Mouse (Mus musculus) liver, adult 2 months (tissue): Measurements from ENCODE around the gene Psmc6. TPM values are rescaled to one million over a fixed set of nuclear protein-coding genes. Genes with fewer than 3 reads are reported as not detected.

Experiments used
- DNase-seq: peaks from one replicate; pipeline ENCODE4 v3.0.0-alpha.2; 2011; ENCODE audit warnings: low read depth, low spot score; ENCODE audit errors: extremely low read depth
- H3K27ac ChIP-seq: fragments of 200-500 bp; replicated peaks from 2 replicates; pipeline ENCODE4 v1.5.1; 2012; ENCODE audit warnings: low read depth, mild to moderate bottlenecking, control low read depth, inconsistent platforms, low read length; ENCODE audit not compliant: insufficient read depth
- H3K27me3 ChIP-seq: fragments of 200-500 bp; 2 replicates; pipeline ENCODE4 v1.6.1; 2012; ENCODE audit warnings: mild to moderate bottlenecking, moderate library complexity, low read length, inconsistent platforms; ENCODE audit not compliant: control insufficient read depth, insufficient read depth
- H3K36me3 ChIP-seq: fragments of 200-500 bp; 2 replicates; pipeline ENCODE4 v1.6.1; 2012; ENCODE audit warnings: low read length, inconsistent platforms; ENCODE audit not compliant: control insufficient read depth, insufficient read depth
- H3K4me1 ChIP-seq: fragments of 200-500 bp; 2 replicates; pipeline ENCODE4 v1.6.1; 2011; ENCODE audit warnings: low read length; ENCODE audit not compliant: control insufficient read depth, insufficient read depth
- H3K4me3 ChIP-seq: fragments of 200-500 bp; 2 replicates; pipeline ENCODE4 v1.5.1; 2011; ENCODE audit warnings: low read depth, mild to moderate bottlenecking, control low read depth, low read length, moderate library complexity; ENCODE audit not compliant: insufficient read depth
- H3K79me2 ChIP-seq: fragments of 200-500 bp; 2 replicates; pipeline ENCODE4 v1.6.1; 2012; ENCODE audit warnings: inconsistent platforms, mild to moderate bottlenecking, low read length, moderate library complexity; ENCODE audit not compliant: control insufficient read depth, insufficient read depth
- H3K9ac ChIP-seq: fragments of 200-500 bp; 2 replicates; pipeline ENCODE4 v1.6.1; 2012; ENCODE audit warnings: low read depth, mild to moderate bottlenecking, control low read depth, inconsistent platforms, low read length
- CTCF ChIP-seq: fragments of 200-500 bp; IDR thresholded peaks from 2 replicates; pipeline ENCODE4 v1.5.1; 2011; ENCODE audit warnings: low read depth, low read length, control low read depth
- POLR2A ChIP-seq: fragments of 200-500 bp; IDR thresholded peaks from 2 replicates; pipeline ENCODE4 v1.6.1; 2011; ENCODE audit warnings: low read length, control low read depth; ENCODE audit not compliant: insufficient read depth; ENCODE audit errors: extremely low read depth
- WGBS: fragments of 180-500 bp; shearing (Covaris S2); methylation state at CpG from one replicate; pipeline ENCODE4 v1.1.7; 2018; 5-methylcytosine and 5-hydroxymethylcytosine counted together
- polyA plus RNA-seq: library from polyadenylated mRNA; depleted of rRNA; stranded (reverse); fragments of >200 nt; gene quantifications from 2 replicates; pipeline ENCODE4 v1.2.3, GENCODE M21; 2012
- total RNA-seq: library from RNA; depleted of rRNA; stranded (reverse); fragments of >200 nt; gene quantifications from 2 replicates; pipeline ENCODE4 v1.2.3, GENCODE M21; 2014

Gene Psmc6
- total and polyA plus RNA-seq, 2 experiments = 21.5 to 108 TPM

DNA sequence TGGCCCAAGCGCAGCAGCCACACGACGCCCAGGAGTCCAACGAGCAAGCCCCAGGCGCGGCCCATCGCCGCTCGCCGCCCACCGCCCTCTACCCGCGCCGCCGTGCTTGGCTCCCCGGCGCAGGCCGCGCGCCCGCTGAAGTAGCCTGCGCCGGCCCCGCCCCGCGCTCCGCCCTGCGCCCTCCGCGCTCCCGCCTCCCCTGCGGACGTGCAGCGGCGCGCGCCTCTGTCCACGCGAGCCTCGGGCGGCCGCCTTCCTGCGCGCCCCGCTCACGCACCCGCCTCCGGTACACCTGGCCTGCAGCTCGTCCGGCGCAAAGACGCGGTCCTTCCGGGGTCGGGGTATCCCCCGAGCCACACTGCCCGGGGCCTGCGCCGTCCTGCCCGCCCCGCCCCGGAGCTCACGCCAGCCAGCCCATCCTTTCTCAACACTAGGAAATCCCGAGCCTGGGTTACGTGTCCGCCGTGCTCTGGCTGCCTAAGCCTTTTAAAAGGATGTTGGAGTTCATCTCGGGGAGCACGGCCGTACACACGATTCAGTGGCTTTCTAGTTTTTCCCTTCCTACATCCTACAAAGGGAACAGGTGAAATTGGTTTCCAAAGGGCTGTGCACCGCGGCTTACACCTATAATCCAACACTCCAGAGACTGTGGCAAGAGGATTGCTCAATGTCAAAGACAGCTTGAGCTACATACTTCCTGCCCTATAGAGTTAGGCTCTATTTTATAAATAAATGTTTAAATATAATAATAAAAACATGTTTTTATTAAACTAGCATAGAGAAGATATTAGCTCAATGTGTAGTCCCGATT is 11.0 kb upstream of the Psmc6 start, which contains the start of gene Ero1l:
Gene Ero1l (minus strand): TSS at position 346 of the 811 bp plus-strand sequence.
- WGBS = 1% methylated on average over 73 of the region's 74 CpGs
- peaks cover 11% of the 10 kb centered on the region for H3K4me1 ChIP-seq
- no peaks in the 10 kb centered on the region for H3K27me3 ChIP-seq
- peak; percentile 68 for DNase-seq
- no peaks in the 10 kb centered on the region for H3K36me3 ChIP-seq
- peaks cover 23% of the 10 kb centered on the region for H3K79me2 ChIP-seq
- H3K27ac ChIP-seq = peak within 1 kb of the TSS; percentile 93
- TF ChIP-seq CTCF (no peak), POLR2A (peak; percentile 91)
- H3K4me3 ChIP-seq = peak within 1 kb of the TSS; percentile 87
- peak within 1 kb of the TSS; percentile 97 for H3K9ac ChIP-seq

GRCm38 (mm10) chr14:45319237-45319610 is 10.4 kb upstream of the Psmc6 start:
- H3K36me3 ChIP-seq = no peaks in the 10 kb centered on the region
- no peak for TF ChIP-seq POLR2A
- no peak for TF ChIP-seq CTCF
- no peak overlapping the region for H3K4me3 ChIP-seq
- H3K27me3 ChIP-seq = no peaks in the 10 kb centered on the region
- WGBS = 57% methylated on average over 3 of the region's 3 CpGs
- no peak for DNase-seq
- H3K9ac ChIP-seq = no peak overlapping the region
- H3K4me1 ChIP-seq = peaks cover 11% of the 10 kb centered on the region
- peaks cover 20% of the 10 kb centered on the region for H3K79me2 ChIP-seq
- no peak overlapping the region for H3K27ac ChIP-seq

GRCm38 (mm10) chr14:45320111-45320510 is 9.5 kb upstream of the Psmc6 start:
- H3K36me3 ChIP-seq = no peaks in the 10 kb centered on the region
- WGBS = 91% methylated on average over 4 of the region's 4 CpGs
- peaks cover 11% of the 10 kb centered on the region for H3K4me1 ChIP-seq
- H3K4me3 ChIP-seq = no peak overlapping the region
- H3K9ac ChIP-seq = no peak overlapping the region
- TF ChIP-seq CTCF (no peak), POLR2A (no peak)
- no peaks in the 10 kb centered on the region for H3K27me3 ChIP-seq
- DNase-seq = no peak
- H3K27ac ChIP-seq = no peak overlapping the region
- H3K79me2 ChIP-seq = peaks cover 20% of the 10 kb centered on the region

- Histone ChIP-seq H3K4me3 (no peak overlapping the region), H3K4me1 (peaks cover 11% of the 10 kb centered on the region), H3K79me2 (peaks cover 11% of the 10 kb centered on the region), H3K27me3 (no peaks in the 10 kb centered on the region), H3K27ac (no peak overlapping the region), H3K36me3 (no peaks in the 10 kb centered on the region), H3K9ac (no peak overlapping the region)
- 90% methylated on average over 3 of the region's 3 CpGs for WGBS
- no peak for DNase-seq
- TF ChIP-seq POLR2A (no peak), CTCF (no peak)
Measured at GRCm38 (mm10) chr14:45321067-45321466, 8.5 kb upstream of the Psmc6 start.

- Histone ChIP-seq H3K27ac (no peak overlapping the region), H3K36me3 (no peaks in the 10 kb centered on the region), H3K9ac (no peak overlapping the region), H3K4me1 (peaks cover 6% of the 10 kb centered on the region), H3K27me3 (no peaks in the 10 kb centered on the region), H3K4me3 (no peak overlapping the region), H3K79me2 (peaks cover 7% of the 10 kb centered on the region; the same call in 1 of the 2 replicates)
- no peak for DNase-seq
- 79% methylated on average over 5 of the region's 5 CpGs for WGBS
- TF ChIP-seq POLR2A = no peak
- no peak for TF ChIP-seq CTCF
Measured at GRCm38 (mm10) chr14:45321622-45322021, 8.0 kb upstream of the Psmc6 start.

DNA sequence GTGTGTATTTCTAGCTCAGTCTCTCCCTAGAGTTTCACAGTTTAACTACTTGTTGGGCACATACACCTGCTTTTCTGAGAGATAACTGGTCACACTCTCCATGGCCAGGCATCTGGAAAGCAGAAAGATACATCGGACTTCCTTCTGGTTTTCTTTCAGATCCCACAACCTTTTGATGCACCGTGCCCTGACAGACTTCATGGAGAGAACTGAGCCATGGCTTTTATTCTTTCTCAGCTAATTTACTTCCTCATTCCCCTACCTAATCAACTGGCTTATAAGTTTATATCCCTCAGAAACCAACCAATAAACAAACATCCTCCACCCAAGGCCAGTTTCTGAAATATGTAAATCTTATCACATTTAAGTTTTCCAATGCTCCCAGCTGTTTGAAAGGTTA is 7.1 kb upstream of the Psmc6 start:
- H3K4me1 ChIP-seq = no peaks in the 10 kb centered on the region; the same call in 1 of the 2 replicates
- H3K9ac ChIP-seq = no peak overlapping the region
- 90% methylated on average over 2 of the region's 2 CpGs for WGBS
- H3K79me2 ChIP-seq = peaks cover 5% of the 10 kb centered on the region; the same call in 1 of the 2 replicates
- TF ChIP-seq POLR2A (no peak), CTCF (no peak)
- no peaks in the 10 kb centered on the region for H3K27me3 ChIP-seq
- no peaks in the 10 kb centered on the region for H3K36me3 ChIP-seq
- H3K4me3 ChIP-seq = no peak overlapping the region
- DNase-seq = no peak
- H3K27ac ChIP-seq = no peak overlapping the region
